Mouse (Mus musculus) heart, adult 11 months (tissue): ENCODE data around the gene Thop1.

ENCODE experiments used
- DNase-seq: peaks from one replicate; pipeline ENCODE4 v3.0.0; 2022

Gene Thop1

GRCm38 (mm10) chr10:81120650-81121049 lies 50.8 kb downstream of the Thop1 start:
- no peak for DNase-seq

- DNase-seq, result no peak
These were observed 53.1 kb downstream of the Thop1 start for GRCm38 (mm10) chr10:81122889-81123288.

- no peak for DNase-seq
These were observed 53.7 kb downstream of the Thop1 start for GRCm38 (mm10) chr10:81123500-81123899.
